Mouse (Mus musculus) CD4-positive naive resting alpha-beta T cell, adult 76 days (primary cell): Measurements from ENCODE around the gene Cpne7. TPM values are rescaled to one million over a fixed set of nuclear protein-coding genes. Genes with fewer than 3 reads are reported as not detected.

ENCODE experiments used
- total RNA-seq: library from RNA; stranded (reverse); gene quantifications from one replicate; pipeline ENCODE4 v1.2.4, GENCODE M21; 2023

Gene Cpne7
- total RNA-seq = 0.85 TPM

DNA sequence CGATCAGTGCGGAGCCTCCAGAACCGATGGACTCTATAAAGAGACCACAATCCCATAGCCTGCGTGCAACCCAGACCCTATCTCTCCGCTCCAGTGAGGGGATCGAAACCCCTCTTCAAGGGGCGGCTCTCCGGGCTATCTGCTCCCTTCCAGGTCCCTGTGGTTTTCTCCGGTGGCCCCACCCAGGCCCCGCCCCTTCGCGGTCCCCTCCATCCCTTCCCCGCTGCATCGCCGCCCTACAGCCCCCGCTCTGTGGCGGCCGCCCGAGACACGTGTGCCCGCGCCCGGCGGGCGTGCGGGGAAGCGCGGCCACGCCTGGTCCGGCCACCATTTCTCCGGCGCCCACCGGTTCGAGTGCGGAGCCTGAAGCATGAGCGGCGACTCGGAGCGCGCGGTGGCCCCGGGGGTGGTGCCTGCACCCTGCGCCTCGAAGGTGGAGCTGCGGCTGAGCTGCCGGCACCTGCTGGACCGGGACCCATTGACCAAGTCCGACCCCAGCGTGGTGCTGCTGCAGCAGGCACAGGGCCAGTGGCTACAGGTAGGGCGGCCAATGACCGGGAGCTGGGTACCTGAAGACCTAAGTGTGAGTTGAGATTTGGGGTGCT lies at the start of gene Cpne7:
Cpne7 (plus strand) TSS at position 248 of the 605 bp plus-strand sequence.

DNA sequence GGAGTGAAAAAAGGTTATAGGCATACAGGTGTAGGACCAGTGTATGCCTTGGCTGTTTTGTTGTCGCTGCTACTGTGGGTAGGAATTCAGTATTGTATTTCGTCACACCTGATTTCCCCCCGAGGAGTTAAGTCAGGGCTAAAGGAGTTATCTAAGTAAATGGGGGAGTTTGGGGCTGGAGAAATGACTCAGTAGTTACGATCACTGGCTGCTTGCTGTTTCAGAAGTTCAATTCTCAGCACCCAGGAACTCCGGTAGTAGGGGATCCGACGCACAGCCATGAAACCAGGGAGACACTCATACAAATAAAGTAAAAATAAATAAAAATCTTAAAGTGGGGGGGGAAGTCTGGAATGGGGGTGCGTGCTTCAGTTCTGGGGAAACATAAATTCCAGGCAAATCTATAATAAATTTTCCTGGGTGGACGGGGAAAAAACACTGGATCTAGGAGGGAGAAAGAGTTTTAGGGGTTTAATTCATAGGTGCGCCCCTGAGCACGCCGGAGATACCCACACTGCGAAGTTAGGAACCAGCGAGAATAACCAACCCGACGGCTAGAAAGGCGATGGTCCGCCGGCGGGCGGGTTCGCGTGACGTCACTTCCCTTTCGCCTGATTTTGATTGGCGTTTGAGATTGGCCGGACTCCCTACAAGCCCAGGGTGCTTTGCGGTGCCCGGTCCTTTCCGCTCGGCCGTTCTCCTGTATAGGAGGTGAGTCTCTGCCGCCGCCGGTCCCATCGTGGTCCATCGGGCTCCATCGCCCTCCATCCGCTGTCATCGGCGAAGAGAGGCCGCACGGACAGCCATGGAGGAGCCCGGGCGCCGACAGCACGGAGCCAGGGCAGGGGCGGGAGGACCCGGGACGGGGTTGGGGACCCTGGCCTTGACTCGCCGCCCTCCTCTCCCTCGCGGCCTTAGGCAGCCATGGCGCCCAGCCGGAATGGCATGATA lies 15.2 kb upstream of the Cpne7 start, which contains the start of gene Rpl13:
Rpl13 (plus strand) TSS at position 616 of the 951 bp plus-strand sequence.

DNA sequence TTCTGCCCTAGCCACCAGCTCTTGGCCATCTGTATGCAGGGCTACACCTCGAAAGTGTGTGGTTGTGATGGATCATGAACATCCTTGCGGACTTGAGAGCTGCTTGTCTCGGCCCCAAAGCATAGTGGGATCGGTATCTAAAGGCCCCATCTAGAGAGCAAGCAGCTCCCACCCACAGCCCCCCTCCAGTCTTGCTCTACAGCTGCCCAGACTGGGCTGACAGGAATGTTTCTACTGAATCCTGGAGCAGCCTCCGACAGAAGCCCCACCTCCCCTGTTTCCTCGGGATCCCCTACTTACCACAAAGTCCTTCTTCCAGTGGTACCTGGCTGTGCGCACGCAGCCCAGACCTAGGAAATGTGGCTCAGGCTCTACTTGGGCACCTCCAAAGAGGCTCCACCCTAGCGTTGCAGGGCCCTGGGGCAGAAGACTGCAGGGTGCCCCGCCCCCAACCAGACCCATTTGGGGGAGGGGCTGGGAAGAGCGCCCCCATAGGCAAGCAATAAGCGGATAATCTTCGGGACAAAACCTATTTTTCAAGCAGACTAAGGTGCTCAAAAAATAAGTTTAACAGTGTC lies 40.8 kb downstream of the Cpne7 start, which contains the start of gene Sult5a1:
Sult5a1 (minus strand) TSS at position 428 of the 578 bp plus-strand sequence.

Other genes with a start within 250 kb of the Cpne7 start
- 332 TPM for gene Ankrd11, start 75.1 kb upstream of the Cpne7 start, total RNA-seq
- gene Spg7, start 54.4 kb upstream of the Cpne7 start, total RNA-seq = 73.0 TPM
- 2,109 TPM for gene Rpl13, start 15.0 kb upstream of the Cpne7 start, total RNA-seq
- gene Sult5a1, start 40.9 kb downstream of the Cpne7 start, total RNA-seq = not detected
- gene Dpep1, start 68.9 kb downstream of the Cpne7 start, total RNA-seq = not detected
- 84.7 TPM for gene Chmp1a, start 95.4 kb downstream of the Cpne7 start, total RNA-seq
- not detected for gene Spata33, start 95.5 kb downstream of the Cpne7 start, total RNA-seq
- gene Cdk10, start 107.5 kb downstream of the Cpne7 start, total RNA-seq = 36.5 TPM
- 11.0 TPM for gene Spata2l, start 118.9 kb downstream of the Cpne7 start, total RNA-seq
- 25.1 TPM for gene Zfp276, start 136.8 kb downstream of the Cpne7 start, total RNA-seq
- 28.8 TPM for gene Vps9d1, start 137.0 kb downstream of the Cpne7 start, total RNA-seq
- 10.6 TPM for gene Fanca, start 201.2 kb downstream of the Cpne7 start, total RNA-seq
- not detected for gene Spire2, start 215.3 kb downstream of the Cpne7 start, total RNA-seq